Mouse (Mus musculus): ENCODE measurements around the gene Fam57a.

The Fam57a gene

DNA sequence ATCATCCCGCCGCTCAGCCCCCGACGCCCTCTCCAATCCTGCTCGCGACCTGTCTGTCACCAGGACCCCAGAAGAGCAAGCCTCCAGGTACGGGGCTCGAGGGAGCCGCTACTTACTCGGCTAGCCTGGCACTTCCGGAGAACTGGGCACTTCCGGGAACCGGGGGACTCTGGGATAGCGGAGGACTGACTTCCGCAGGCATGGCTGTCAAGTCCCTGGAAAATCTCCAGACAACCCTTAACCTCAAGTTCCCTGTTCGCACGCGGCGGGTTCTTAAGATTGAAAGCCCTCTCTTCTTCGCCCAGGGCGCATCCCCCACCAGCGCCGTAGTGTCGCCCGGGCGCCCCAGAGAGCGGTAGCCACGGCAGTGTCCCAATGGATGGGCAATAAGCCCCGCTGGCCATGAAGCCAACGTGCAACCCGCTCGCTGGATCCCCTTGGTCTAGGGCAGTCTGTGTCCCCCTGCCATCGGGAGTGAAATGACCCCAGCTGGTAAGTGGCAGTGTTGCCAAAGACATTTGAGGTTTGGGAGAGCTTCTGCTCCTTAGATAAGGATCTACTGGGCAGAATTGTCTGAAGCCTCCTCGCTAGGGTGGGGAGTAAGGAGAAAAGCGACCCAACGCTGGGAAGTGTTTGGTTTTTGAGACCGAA is at the start of gene Fam57a, which contains the start of gene Vps53:
Fam57a (plus strand) TSS at position 177 of the 651 bp plus-strand sequence.
Vps53 (minus strand) TSS at position 153 of the 651 bp plus-strand sequence.
- in situ Hi-C loops (cut with MboI; ENCODE audit: low pct_unique_long_range_greater_than_20kb in 1 of 2, low sequenced_read_pairs in 2 of 2, unreplicated experiment in 1 of 2): no loop called here

DNA sequence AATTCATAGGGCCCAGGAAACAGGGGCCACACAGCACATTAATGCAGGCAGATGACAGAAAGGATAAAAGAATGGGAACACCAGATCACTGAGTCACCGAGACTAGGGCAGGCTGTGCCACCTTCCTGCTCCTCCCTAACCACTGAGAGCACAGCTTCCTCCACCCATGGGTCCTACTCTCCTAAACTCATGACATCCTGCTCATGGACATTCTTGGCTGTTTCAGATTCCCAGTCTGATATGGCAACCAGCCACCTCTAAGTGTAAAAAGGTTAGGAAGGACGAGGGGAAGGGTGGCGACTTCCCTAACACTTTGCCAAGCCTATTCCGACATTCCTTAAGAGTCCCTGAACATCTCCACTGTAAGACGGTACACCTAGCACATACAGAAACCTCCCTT is 48.6 kb upstream of the Fam57a start:
- in situ Hi-C loops (cut with MboI; ENCODE audit: low pct_unique_long_range_greater_than_20kb in 1 of 2, low sequenced_read_pairs in 2 of 2, unreplicated experiment in 1 of 2): no loop called here

DNA sequence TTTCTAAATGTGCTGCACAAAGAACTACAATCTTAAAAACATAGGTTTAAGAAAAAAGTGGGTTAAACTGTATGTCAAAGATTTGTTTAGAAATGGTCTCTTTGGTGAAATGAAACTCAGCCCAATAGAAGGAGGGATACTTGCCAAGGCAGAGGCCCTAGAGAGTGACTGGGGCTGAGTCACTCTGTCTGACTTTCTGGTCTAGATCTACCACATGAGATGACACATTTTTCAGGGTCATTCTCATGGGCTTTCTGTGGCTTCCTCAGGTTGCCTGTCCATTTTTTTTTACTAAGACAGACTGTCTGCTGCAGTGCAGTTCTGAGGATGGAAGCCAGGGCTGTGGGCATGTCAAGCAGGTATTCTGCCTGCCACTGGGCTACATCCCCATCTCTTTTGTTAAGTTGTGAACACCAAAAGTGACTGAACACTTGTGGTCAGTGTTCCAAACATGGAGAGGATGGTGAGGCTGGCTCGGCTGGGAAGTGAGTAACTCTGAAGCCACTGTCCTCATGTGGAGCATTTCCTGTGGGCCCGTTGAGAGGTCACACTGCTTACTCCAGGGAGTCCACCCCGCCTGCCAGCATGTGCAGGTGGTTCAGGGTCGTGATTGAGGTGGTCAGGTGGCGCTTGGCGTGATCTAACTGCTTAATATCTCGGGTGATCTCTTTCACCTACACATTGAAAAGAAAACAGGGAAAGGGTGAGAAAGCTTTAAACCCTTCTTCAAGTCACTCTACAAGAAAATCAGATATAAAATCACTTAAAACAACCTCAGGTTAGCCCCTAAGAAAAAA is 43.6 kb upstream of the Fam57a start:
- in situ Hi-C loops (cut with MboI; ENCODE audit: low pct_unique_long_range_greater_than_20kb in 1 of 2, low sequenced_read_pairs in 2 of 2, unreplicated experiment in 1 of 2): no loop called here

DNA sequence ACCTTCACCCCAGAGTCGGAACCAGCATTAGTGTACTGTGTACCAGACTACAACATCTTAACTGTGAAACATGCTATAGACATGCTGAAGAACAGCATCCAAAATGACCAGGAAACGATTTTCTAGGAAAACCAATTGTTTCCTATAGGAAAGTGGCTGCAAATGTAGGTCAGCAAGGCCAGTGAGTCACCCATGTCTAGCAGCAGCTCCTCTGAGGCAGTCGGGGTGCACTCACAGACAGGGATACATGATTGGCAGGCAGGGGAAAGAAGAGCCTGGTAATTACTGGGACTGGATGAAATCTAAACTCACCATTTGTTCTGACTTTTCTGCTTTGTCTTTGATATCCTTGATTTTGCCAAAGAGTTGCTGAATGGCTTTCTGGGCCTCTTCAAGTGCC is 41.5 kb upstream of the Fam57a start:
- in situ Hi-C loops (cut with MboI; ENCODE audit: low pct_unique_long_range_greater_than_20kb in 1 of 2, low sequenced_read_pairs in 2 of 2, unreplicated experiment in 1 of 2): no loop called here

DNA sequence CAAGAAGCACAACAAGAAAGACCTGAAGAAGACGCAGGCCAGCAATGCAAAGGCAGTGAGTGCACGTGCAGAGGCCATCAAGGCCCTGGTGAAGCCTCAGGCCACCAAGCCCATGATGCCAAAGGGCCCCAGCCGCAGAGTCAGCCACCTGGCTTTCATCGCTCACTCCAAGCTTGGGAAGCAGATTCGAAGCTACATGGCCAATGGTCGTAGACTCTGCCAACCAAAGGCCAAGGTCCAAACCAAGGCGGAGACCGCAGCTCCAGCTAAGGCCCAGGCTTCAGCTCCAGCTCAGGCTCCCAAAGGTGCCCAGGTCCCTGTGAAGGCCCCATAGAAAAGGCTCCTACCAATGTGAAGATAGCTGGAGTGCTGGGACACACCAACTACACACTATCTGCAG is 35.1 kb upstream of the Fam57a start:
- in situ Hi-C loops (cut with MboI; ENCODE audit: low pct_unique_long_range_greater_than_20kb in 1 of 2, low sequenced_read_pairs in 2 of 2, unreplicated experiment in 1 of 2): no loop called here

DNA sequence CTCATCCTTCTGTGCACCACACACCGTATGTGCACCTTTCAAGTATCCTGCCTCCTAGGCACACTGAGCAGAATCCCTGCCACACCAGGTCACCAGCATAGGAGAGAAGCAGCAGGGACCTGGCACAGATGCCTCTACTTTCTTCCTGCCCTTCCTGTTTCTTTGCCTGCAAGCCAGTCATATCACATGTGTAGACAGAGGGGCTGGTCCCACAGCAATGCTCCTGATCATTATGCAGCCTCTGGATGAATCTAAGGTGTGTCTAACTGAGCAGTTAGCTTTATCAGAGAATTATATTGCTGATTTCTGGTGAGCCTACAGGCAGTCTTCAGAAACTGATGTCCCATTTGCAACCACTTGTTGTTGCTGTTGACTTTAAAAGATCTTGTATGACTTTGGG is 34.3 kb upstream of the Fam57a start:
- in situ Hi-C loops (cut with MboI; ENCODE audit: low pct_unique_long_range_greater_than_20kb in 1 of 2, low sequenced_read_pairs in 2 of 2, unreplicated experiment in 1 of 2): no loop called here

DNA sequence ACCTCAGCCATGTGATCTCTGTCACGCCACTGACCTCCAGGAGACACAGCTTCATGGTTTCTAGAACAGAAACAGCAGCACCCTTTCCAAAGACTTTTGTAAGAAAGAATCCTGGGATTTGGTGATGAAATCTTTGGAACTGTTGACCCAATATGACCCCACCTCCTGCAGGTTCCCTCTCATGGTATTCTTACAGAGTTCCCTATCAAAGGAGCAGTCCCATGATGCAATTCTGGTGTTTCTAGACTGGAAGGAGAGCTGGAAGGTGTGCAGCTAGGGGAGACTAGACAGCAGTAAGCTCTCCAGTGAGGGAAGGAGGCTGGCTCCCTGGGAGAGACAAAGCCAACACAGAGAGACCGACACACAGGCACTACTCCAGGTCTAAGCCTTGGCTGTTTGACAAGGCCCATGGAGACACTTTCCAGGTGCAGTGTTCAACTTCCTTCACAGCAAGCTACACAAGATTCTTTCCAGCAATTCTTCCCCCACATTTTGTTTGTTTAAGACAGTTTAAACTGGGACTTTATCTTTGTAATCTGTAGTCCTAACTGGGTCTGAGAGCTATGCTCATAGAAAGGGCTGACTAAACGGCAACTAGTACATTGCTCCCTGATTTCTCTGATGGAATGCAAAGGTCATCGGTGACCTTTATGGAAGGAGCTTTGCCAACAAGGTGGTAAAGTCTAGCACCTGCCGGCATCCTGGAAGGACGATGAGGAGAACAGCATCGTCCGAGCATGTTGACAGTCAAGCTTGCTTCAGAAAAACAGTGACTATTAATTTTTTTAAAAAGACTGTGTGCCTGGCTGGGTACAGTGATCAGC is 33.1 kb upstream of the Fam57a start:
- in situ Hi-C loops (cut with MboI; ENCODE audit: low pct_unique_long_range_greater_than_20kb in 1 of 2, low sequenced_read_pairs in 2 of 2, unreplicated experiment in 1 of 2): no loop called here

DNA sequence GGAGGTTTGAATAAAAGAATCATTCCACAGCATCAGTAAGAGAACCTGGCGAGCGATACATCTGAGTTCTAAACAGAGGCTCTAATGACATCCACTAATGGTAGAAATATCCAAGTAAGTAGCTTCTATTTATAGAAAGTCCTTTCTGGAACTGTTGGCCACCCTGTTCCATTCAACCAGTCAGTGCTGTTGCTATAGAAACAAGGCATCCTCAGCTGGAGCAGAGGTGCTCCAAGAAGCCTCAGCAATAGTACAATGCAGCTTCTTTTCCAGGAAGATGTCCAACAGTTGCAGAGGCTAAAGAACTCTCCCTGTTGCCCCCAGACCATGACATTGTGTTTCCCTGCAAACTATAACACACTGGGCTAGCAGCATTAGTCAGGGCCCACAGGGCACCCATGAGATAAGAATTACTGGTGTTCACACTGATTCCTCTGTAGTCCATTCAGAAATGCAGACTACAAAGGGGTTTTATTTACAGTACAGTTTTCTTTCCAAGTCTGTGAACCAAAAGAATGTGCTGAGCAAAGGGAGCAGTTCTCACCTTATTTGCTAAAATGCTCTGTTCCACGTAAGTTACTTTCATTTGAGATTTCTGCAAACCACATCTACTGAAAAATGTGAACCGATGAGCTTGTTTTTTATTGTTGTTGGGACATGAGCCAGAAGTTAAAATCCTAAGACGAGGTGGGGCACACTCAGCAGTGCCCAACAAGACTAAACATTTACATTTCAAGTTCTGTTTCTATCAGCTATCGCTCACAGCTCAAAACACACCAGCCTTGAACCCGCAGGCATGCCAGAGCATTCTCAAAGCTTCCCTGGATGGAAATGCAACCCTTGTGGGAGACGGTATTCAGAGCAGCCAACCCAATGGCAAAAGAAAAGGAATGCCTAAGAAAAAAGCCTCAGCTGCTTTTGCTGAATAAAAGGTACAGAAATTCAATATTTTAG is 31.1 kb upstream of the Fam57a start:
- in situ Hi-C loops (cut with MboI; ENCODE audit: low pct_unique_long_range_greater_than_20kb in 1 of 2, low sequenced_read_pairs in 2 of 2, unreplicated experiment in 1 of 2): no loop called here

DNA sequence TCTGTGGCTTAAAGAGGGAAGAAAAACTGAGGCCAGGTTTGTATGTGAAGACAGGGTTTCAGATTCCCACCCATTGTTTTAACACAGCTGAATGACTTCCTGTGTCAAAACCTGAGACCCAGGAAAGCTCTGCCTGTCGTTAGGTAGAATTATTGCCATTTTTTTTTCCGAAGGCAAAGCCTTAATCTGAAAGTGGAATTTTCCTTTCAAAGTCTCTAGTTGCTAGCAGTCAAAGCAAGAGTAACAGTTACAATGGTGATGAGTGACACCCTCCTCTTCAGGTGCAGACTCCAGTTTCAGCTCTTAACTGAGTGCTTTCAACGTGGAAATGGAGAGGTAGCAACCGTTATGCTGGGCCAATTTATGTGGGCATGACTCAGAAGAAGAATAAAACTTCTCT is 28.5 kb upstream of the Fam57a start:
- in situ Hi-C loops (cut with MboI; ENCODE audit: low pct_unique_long_range_greater_than_20kb in 1 of 2, low sequenced_read_pairs in 2 of 2, unreplicated experiment in 1 of 2): loop anchor here in 1 of 2 experiments (25.0 kb wide), 1 partner anchor 364 kb away; the partner anchor contains the start of gene Doc2b

DNA sequence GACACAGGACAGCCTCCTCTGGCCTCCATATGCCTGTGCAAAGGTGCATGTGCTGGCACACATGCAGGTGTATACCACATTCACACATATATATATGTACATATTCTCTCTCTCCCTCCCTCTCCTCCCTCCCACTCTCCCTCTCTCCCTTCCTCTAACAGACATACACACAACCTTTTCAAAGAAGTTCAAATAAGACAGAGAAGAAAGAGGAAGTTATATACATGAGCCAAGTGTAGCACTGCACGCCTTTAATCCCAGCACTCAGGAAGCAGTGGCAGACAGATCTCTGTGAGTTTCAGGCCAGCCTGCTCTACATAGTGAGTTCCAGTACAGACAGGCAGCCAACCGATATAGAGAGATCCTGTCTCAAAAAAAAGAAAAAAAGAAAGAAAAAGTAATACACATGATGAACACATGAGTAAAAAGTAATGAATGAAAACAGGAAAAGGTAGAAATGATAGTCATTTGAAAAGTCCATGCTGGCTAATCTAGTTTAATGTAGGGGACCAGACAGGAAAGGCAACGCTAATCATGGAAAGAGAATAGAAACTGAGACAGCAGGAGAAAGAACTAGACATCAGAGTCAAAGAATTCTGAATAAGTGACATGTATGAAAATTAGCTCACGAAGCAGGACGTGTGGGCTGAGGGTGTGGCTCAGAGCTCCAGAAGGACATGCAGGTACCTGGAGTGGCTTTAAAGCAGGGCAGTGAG is 26.1 kb upstream of the Fam57a start:
- in situ Hi-C loops (cut with MboI; ENCODE audit: low pct_unique_long_range_greater_than_20kb in 1 of 2, low sequenced_read_pairs in 2 of 2, unreplicated experiment in 1 of 2): loop anchor here in 1 of 2 experiments (25.0 kb wide), 1 partner anchor 366 kb away; the partner anchor contains the start of gene Doc2b

DNA sequence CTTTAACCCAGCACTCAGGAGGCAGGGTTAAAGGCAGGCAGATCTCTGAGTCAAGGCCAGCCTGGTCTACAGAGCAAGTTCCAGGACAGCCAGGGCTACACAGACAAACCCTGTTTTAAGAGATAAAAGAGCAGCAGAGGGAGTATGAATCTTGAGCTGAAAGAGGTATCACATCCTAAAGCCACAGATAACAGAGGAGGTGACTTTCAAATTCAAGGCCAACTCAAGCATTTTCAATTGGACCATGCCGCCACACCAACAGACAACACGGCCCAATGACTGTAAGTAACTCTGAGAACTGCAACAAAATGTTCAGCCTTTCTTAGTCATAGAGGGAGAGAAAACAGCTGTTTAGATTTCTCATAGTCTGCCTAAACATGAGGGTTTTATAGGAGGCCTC is 25.3 kb upstream of the Fam57a start:
- in situ Hi-C loops (cut with MboI; ENCODE audit: low pct_unique_long_range_greater_than_20kb in 1 of 2, low sequenced_read_pairs in 2 of 2, unreplicated experiment in 1 of 2): loop anchor here in 1 of 2 experiments (25.0 kb wide), 1 partner anchor 367 kb away; the partner anchor contains the start of gene Doc2b

DNA sequence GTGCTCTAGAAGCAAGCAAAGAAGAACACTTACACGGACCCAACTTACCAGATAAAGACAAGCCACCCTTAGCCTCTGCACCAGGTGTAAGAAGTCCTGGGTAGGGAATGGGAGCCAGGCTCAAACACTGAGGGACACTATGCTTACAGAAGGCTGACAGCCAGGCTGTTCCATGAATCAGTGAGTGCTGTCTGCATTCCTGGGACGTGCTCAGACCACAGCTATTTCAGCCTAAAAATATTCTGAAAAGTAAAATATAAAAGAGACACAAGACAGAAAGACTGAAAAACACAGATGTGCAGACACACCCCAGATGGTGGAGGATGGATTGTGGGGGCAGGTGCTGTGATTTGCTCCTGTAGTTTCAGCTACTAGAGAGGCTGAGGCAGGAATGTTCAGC is 24.6 kb upstream of the Fam57a start:
- in situ Hi-C loops (cut with MboI; ENCODE audit: low pct_unique_long_range_greater_than_20kb in 1 of 2, low sequenced_read_pairs in 2 of 2, unreplicated experiment in 1 of 2): loop anchor here in 1 of 2 experiments (25.0 kb wide), 1 partner anchor 368 kb away; the partner anchor contains the start of gene Doc2b

DNA sequence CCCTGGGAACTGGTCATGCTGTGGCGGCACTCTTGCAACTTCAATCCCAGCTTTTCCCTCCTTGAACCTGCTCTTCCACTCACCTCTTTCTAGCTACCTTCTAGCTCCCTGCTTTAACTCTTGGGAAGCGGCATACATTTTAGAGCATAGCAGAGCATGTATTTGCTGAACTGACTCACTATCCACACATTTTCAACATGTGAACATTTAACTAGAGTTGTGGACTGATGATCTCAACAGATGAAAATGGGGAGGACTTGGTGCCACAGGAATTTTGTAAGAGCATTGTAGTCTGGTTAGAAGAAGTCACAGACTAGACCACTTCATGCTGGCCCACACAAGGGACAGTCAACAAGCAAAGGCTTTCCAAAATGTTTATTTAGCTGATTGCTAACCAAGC is 21.1 kb upstream of the Fam57a start:
- in situ Hi-C loops (cut with MboI; ENCODE audit: low pct_unique_long_range_greater_than_20kb in 1 of 2, low sequenced_read_pairs in 2 of 2, unreplicated experiment in 1 of 2): loop anchor here in 1 of 2 experiments (25.0 kb wide), 1 partner anchor 371 kb away; the partner anchor contains the start of gene Doc2b

DNA sequence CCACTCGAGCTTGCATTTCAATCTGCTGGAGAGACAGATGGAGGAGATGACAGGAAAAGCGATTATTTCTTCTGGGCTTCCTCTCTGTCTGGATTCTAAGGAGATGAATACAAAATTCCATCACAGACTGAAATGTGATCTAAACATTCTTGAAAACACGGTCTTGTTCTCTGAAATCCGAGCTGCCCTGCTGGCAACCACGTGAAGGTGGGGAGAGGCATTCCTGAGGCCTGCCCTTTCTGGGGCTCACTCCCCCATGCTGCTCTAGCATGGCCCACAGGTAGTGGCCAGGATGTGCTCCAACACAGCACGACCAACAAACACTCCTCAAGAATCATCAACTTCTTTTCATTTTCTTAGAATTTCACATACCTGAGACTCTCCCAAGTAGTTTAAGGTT is 19.2 kb upstream of the Fam57a start:
- in situ Hi-C loops (cut with MboI; ENCODE audit: low pct_unique_long_range_greater_than_20kb in 1 of 2, low sequenced_read_pairs in 2 of 2, unreplicated experiment in 1 of 2): loop anchor here in 1 of 2 experiments (25.0 kb wide), 1 partner anchor 373 kb away; the partner anchor contains the start of gene Doc2b

DNA sequence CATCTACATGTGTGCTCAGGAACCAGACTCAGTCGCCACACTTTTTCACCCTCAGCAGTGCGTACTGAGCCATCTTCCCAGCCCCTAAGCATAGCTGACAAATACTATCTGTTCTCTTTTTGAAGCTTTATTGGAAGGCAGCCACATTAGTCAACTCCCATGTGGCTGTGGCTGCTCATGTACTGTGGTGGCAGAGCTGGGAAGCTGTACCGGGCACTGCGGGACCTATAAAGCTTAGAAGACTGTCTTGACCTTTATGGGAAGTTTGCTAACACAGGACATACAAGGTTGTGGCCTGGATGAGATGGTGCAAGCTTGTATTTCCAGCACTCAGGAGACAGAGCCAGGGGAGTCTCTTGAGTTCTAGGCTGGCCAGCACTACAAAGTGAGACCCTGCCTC is 12.8 kb upstream of the Fam57a start:
- in situ Hi-C loops (cut with MboI; ENCODE audit: low pct_unique_long_range_greater_than_20kb in 1 of 2, low sequenced_read_pairs in 2 of 2, unreplicated experiment in 1 of 2): loop anchor here (5.0 to 25.0 kb wide), 2 partner anchors 79 to 379 kb away; partner anchors contain the start of gene Doc2b (in 1 of the 2)

DNA sequence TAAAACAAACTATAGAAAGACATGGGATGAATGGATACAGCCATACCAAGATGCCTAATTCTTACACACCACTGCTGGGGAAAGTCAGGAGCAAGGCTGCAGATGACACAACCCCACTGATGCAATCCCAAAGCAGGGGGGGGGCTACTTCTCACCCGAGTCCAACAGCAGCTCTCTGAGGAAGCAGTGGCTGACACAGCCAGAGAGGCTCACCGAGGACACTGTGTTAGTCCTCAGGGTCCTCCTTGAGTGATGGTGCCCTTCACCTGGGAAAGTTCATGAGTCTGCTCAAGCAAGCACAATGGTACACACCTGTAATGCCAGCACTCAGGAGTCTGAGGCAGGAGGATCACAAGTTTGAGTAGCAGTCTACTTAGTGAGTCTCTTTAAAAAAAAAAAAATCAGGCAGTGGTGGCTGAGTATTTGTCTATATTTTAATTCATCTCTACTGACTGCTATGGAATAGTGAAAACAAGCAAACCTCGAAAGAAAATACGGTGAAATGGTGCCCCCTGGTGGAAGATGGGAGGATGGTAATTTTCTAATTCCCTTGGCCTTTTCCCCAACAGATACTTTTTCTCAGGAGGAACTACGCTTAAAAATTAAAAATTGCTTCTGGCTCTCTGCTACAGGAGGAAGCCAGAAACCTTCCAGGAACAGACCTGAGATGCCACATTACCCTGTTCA is 12.2 kb upstream of the Fam57a start:
- in situ Hi-C loops (cut with MboI; ENCODE audit: low pct_unique_long_range_greater_than_20kb in 1 of 2, low sequenced_read_pairs in 2 of 2, unreplicated experiment in 1 of 2): loop anchor here (5.0 to 25.0 kb wide), 2 partner anchors 80 to 380 kb away; partner anchors contain the start of gene Doc2b (in 1 of the 2)
